Mouse (Mus musculus): ENCODE measurements around the gene Bag5.

Bag5 gene

DNA sequence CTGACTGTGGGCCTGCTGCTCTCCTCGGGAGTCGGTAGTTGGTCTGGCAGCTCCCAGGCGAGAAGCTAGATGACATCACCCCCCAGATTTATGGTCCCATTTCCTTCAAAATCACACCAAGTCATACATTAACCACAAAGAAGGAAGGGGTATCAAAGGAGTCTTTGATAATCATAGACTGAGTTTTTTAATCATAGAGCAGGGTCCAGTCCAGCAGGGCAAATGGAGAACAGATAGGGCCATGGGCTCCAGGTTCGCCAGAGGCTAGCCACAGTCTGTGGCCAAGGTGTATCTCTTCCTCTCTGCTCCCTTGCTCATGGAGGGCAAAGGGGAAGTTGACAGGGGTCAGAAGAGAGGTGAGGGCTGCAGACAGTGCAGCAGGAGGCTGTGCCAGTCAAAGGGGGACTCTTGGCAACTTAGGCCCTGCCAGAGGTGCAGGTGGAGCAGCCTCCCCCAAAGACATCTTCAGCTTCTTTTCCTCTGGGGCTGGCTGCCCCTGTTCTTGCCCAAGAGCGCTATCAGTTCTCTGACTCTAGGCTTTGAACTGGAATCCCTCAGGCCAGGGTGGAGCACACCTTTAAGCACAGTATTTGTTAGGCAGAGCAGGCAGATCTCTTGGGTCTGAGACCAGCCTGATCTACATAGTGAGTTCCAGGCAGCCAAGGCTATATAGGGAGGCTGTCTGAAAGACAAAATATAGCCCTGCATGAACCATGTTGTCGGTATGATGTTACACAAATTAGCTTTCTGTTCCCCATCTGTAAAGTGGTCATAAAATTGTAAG lies 37.1 kb downstream of the Bag5 start:
- DNase-seq (ENCODE audit: low read depth, low spot score) = peak; percentile 87

- peak; percentile 55 for DNase-seq (ENCODE audit: low read depth, low spot score)
These were observed 38.1 kb downstream of the Bag5 start for GRCm38 (mm10) chr12:111674850-111675486.

- peak; percentile 81 for DNase-seq (ENCODE audit: low read depth, low spot score)
These were observed 40.5 kb downstream of the Bag5 start for GRCm38 (mm10) chr12:111672581-111672980.

GRCm38 (mm10) chr12:111672176-111672575 lies 40.9 kb downstream of the Bag5 start, which contains the start of gene Ckb:
Gene Ckb, minus strand, starts transcription at chr12:111672338.
- DNase-seq (ENCODE audit: low read depth, low spot score) = peak; percentile 93

- DNase-seq (ENCODE audit: low read depth, low spot score) = peak; percentile 71
These were observed 41.6 kb downstream of the Bag5 start for GRCm38 (mm10) chr12:111671431-111671902.

- peak; percentile 80 for DNase-seq (ENCODE audit: low read depth, low spot score)
These were observed 42.1 kb downstream of the Bag5 start for GRCm38 (mm10) chr12:111670976-111671375.

DNA sequence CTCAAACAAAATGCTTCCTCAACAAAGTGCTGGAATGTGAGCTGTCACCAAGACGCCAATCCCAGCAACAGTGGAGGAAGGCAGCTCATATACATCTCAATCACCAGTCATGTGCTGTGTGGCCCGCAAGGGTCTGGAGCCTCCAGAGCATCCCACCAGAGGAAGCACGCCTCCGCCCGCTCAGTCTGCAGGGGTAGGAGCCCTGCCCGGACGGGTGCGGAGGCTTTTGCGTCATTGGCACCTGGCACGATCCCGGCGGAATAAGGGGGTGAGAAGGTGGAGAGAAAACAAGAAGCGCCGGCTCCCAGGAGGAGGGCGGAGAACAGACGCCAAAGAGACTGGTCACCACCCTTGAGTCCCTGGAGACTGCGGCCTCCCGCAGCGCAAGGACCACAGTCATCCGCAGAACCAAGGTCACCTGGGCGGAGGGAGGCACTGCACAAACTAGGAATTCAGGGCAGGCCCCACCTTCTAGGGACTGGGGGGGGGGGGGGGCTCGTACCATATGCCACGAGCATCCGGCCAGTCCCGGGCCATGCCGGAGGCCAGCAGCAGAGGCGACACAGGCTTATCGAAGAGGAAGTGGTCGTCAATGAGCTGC lies 42.6 kb downstream of the Bag5 start:
- peak; percentile 95 for DNase-seq (ENCODE audit: low read depth, low spot score)

DNA sequence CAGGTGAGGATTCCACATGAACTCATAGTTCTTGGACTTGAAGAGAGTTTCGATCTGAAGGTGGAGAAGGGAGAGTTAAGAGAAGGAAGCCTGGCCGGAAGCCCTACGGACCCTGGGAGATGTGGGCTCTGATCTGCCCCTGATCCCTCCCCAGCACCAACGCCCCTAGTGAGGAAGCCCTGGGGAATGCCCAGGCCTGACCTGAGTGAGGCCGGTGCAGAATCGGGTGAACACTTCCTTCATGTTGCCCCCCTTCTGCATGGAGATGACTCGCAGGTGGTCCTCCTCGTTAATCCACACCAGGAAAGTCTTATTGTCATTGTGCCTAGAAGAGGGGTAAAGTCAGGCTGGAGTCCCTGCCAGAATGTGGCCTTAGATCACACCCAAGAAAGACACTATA lies 43.1 kb downstream of the Bag5 start:
- no peak for DNase-seq (ENCODE audit: low read depth, low spot score)

DNA sequence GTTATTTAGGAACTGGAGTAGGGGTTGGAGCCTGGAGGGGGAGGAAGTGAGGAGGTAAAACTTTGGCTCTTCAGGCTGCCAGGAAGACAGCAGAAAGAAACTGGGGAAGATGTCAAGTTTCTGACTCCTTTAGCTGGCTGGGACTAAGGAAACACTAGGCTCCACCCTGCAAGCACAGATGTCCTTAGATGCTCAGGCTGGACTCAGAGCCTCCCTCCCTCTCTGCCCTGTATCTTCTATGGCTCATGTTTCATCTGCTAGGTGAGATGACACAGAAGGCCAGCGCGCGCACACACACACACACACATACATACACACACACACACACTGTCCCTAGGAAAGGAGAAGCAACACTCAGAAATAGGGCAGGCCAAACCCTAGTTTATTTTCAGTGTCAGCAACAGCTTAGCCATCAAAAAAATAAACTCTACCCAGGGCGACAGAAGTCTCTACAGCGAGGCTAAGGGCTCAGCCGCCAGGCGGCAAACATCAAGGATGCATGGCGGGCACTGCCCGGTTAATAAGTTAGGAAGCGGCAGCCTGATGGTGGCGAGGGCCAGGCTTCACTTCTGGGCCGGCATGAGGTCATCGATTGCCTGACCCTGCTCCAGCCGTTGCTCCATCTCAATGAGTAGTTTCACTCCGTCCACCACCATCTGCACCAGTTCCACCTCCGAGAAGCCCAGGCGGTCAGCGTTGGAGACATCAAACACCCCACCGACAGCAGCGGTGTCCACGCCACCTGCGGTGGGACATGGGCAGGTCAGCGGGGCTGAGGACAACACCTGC lies 43.9 kb downstream of the Bag5 start:
- DNase-seq (ENCODE audit: low read depth, low spot score) = no peak

DNA sequence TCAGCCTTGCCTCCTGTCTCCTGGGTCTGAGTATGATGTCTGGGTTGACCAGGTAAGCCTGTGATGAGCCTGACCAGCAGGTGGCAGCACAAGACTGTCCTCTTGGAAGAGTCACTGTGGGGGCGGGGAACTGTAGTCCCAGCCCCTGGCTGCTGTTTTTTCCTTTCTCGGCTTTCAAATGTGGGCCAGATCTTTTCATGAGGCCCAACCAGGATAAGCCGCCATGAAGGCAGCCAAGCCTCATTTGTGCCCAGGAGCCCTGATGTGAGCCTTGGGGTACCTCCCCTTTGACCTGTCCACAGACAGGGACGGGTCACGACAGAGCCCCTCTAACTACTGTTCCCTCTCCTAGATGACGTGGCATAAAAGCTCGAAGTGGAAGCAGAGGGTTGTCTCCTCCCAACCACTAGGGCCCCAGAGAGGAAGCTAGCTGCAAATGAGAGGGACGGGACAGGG lies 44.6 kb downstream of the Bag5 start:
- peak; percentile 96 for DNase-seq (ENCODE audit: low read depth, low spot score)

DNA sequence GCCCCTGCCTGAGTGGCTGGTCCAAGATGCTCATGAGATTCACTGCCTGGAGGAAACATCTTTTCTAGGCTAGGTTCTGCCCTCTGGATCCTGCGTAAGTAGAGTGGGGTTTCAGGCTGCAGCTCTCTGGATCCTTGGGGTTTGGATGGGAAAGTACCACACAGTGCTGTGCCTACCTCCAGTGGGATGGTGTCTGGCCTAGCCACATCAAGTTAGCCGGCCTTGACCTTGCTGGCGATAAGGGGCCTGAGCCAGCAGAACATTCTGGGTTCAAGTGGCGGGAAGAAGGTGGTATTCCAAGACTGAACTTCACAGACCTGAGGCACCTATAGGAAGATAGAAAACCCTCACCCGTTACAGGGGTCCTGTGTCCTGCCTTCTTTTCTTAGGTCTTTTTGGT lies 45.6 kb downstream of the Bag5 start:
- DNase-seq (ENCODE audit: low read depth, low spot score) = no peak

GRCm38 (mm10) chr12:111666380-111666779 lies 46.7 kb downstream of the Bag5 start:
- DNase-seq (ENCODE audit: low read depth, low spot score) = no peak

DNA sequence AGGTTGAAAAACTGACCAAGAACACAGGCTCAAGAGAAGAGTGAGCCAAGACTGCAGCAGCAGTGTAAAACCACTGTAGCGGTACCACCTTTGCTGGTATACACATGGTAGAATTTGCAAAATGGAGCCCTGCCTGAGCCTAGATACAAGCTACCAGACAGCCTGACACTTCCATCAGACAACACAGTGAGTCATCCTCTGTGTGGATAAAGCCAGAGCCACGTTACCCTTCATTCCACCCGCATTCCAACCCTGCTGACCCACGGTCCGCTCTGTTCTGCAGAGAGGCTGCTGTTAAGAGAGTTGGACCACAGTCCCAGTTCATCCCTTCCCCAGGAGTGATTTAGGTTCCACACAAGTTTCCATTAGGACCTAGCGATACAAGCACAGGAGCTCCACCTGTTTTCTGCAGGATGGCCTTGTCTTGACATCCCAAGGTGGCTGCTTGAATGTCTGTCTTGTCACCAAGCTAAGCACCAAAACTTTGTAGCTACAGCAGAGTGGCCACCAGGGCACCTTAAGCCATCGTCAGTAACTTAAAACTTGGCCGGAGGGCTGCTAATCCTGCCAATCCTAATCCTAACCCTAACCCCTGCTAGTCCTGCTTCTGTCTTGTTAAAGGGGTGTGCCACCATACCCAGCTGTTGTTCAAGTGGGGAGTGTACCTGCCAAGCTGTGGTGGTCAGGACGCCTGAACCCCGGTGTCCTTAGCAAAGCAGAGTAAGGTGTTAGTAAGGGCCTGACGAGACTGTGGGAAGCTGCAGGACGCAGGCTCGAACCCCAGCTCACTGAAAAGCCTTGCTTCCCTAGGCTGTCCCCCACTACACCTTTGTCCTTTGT lies 47.8 kb downstream of the Bag5 start:
- DNase-seq (ENCODE audit: low read depth, low spot score) = no peak

- peak; percentile 83 for DNase-seq (ENCODE audit: low read depth, low spot score)
These were observed 48.9 kb downstream of the Bag5 start for GRCm38 (mm10) chr12:111664144-111664634.

GRCm38 (mm10) chr12:111663228-111664143 lies 49.6 kb downstream of the Bag5 start:
- DNase-seq (ENCODE audit: low read depth, low spot score) = no peak

DNA sequence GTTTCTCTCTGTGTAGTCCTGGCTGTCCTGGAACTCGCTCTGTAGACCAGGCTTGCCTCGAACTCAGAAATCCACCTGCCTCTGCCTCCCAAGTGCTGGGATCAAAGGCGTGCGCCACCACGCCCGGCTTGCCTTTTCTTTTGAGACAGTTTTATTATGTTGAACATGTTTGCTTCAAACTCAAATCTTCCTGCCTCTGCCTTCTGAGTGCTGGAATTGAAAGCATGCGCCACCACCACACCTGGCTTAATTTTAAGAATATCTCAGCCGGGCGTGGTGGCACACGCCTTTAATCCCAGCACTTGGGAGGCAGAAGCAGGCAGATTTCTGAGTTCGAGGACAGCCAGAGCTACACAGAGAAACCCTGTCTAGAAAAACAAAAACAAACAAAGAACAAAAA lies 51.5 kb downstream of the Bag5 start:
- peak; percentile 92 for DNase-seq (ENCODE audit: low read depth, low spot score)

DNA sequence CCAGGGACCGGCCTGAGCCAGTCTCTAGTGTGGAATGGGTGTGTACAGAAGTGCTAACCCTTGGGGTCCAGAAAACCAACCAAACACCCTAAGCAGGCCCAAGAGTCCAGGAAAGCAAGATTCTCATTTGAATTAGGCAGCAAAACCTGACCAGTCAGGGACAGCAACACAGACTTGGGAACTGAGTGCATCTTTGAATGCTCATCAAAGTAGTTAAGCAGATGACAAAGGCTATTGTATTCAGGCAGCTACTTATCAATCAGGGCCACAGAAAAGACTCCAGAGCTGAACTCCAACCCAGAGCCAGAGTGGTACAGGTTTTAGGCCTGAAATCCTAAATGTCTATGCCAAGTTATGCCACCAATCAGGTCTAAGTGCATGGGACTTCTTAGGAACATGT lies 52.4 kb downstream of the Bag5 start:
- peak; percentile 59 for DNase-seq (ENCODE audit: low read depth, low spot score)

All from ZHBTc4 (cell line).